Mouse (Mus musculus): ENCODE results near the gene Olfr910. TPM values are rescaled to one million over a fixed set of nuclear protein-coding genes. Genes with fewer than 3 reads are reported as not detected.

Gene Olfr910
- polyA plus RNA-seq (2016; fragmentation: Nextera tagmentation; extraction: Ambion mirVana) = not detected in 2 replicates

DNA sequence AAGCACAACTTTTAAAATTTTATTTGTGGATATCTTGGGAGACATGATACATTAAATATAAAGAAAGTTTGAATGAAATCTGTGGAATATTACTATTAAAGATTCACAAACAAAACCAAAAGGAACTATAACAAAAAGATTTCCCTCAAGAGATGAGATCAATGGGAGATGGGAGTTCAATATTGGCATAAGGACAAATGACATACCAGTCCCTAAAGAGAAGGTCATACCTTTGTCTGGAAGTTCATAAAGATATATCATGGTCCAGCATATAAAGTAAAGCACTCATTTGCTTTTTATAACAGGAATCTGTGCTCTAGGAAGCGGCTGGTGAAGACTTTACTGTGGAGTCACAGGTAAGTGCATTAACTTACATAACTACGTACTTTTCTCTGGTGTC lies at the start of gene Olfr910:
Olfr910 (plus strand) TSS at position 301 of the 400 bp plus-strand sequence.
- Histone ChIP-seq H3K4me2 (no peak within 1 kb of the TSS), H3K9ac (no peak within 1 kb of the TSS), H3K27me3 (replicated peaks) (no peaks in the 10 kb centered on the region), H3K4me3 (no peak within 1 kb of the TSS), H3K27ac (no peak within 1 kb of the TSS), H3K36me3 (no peaks in the 10 kb centered on the region), H3K4me1 (no peaks in the 10 kb centered on the region), H3K9me3 (replicated peaks) (no peaks in the 10 kb centered on the region; the same call in 1 of the 2 replicates)
- ATAC-seq = no peak
- WGBS (ENCODE audit: insufficient replicate concordance) = 72% methylated on average over 2 of the region's 2 CpGs

DNA sequence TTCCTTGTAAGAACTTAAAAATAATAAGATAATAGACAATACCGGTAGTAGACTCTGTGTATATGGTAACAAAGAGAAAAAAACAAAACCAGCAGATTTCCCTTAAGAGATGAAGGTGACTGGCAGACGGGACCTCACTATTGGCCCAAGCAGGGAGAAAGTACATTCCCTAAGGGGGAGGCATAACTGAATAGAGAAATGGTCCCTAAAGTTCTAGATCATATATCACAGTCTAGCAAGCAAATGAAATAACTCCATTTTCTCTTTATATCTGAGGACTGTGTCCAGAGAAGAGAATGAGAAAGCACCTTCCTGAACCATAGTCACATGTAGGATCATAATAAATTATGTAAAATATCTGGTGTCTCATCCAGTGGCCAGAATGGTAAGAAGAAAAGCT lies 42.1 kb upstream of the Olfr910 start, which contains the start of gene Olfr907:
Olfr907 (plus strand) TSS at position 301 of the 400 bp plus-strand sequence.
- 60% methylated on average over 2 of the region's 2 CpGs for WGBS (ENCODE audit: insufficient replicate concordance)
- no peaks in the 10 kb centered on the region for H3K4me1 ChIP-seq
- no peak within 1 kb of the TSS for H3K27ac ChIP-seq

DNA sequence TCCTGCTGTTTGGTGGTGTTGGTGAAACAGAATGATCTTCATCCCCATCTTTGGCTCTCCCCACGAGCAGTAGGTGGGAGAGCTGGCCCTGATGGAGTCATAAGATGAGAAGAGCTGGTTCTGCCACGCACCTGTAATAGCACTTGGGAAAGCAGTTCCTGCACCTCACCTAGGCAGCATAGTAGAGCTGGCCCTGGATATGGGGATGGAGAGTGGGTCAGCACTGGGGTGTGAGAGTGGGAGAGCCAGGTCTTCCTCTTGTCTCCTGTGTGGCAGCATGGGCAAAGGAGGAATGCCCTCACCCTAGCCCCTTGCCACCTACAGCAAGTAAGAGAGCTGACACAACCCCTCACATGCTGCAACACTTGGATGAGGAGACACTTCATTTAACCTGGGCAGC lies 25.3 kb upstream of the Olfr910 start:
- 59% methylated on average over 2 of the region's 2 CpGs for WGBS (ENCODE audit: insufficient replicate concordance)
- no peak overlapping the region for H3K27ac ChIP-seq
- no peak overlapping the region for H3K4me3 ChIP-seq
- no peaks in the 10 kb centered on the region for H3K27me3 ChIP-seq (replicated peaks)
- no peaks in the 10 kb centered on the region for H3K4me1 ChIP-seq
- no peak overlapping the region for H3K4me2 ChIP-seq
- H3K9me3 ChIP-seq (replicated peaks) = no peaks in the 10 kb centered on the region
- no peaks in the 10 kb centered on the region for H3K36me3 ChIP-seq
- no peak for ATAC-seq
- no peak overlapping the region for H3K9ac ChIP-seq

More for the DNA sequence above, 42.1 kb upstream of the Olfr910 start, which contains the start of gene Olfr907:
- Histone ChIP-seq H3K4me2 (no peak within 1 kb of the TSS), H3K9me3 (replicated peaks) (no peaks in the 10 kb centered on the region), H3K27me3 (replicated peaks) (no peaks in the 10 kb centered on the region), H3K9ac (no peak within 1 kb of the TSS), H3K4me3 (no peak within 1 kb of the TSS), H3K36me3 (no peaks in the 10 kb centered on the region)
- no peak for ATAC-seq

- Histone ChIP-seq H3K9ac (no peak within 1 kb of the TSS), H3K27me3 (replicated peaks) (no peaks in the 10 kb centered on the region), H3K9me3 (replicated peaks) (no peaks in the 10 kb centered on the region), H3K4me1 (no peaks in the 10 kb centered on the region), H3K27ac (no peak within 1 kb of the TSS), H3K4me2 (no peak within 1 kb of the TSS), H3K4me3 (no peak within 1 kb of the TSS), H3K36me3 (no peaks in the 10 kb centered on the region)
- ATAC-seq = no peak
- WGBS (ENCODE audit: insufficient replicate concordance) = 41% methylated on average over 1 of the region's 1 CpGs
Measured at GRCm38 (mm10) chr9:38521280-38521679, 16.4 kb upstream of the Olfr910 start, which contains the start of gene Olfr911-ps1. Olfr911-ps1 (plus strand) TSS chr9:38521580.

DNA sequence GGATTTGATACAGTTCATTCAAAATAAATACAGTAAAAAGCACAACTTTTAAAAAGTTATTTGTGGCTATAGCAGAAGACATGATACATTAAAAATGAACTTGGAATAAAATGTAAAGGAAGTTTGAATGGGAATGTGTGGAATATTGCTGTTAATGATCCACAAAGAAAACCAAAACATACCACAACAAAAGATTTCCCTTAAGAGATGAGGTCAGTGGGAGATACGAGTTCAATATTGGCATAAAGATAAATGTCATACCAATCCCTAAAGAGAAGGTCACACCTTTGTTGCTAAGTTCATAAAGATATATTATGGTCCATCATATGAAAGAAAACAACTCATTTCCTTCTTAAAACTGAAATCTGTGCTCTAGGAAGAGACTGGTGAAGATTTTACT lies 42.2 kb downstream of the Olfr910 start, which contains the start of gene Olfr912:
Olfr912 (plus strand) TSS at position 301 of the 400 bp plus-strand sequence.
- no peaks in the 10 kb centered on the region for H3K27me3 ChIP-seq (replicated peaks)
- H3K9me3 ChIP-seq (replicated peaks) = no peaks in the 10 kb centered on the region
- H3K9ac ChIP-seq = no peak within 1 kb of the TSS
- H3K4me1 ChIP-seq = no peaks in the 10 kb centered on the region
- H3K36me3 ChIP-seq = no peaks in the 10 kb centered on the region
- no peak within 1 kb of the TSS for H3K4me3 ChIP-seq
- no peak within 1 kb of the TSS for H3K27ac ChIP-seq
- ATAC-seq = no peak
- no peak within 1 kb of the TSS for H3K4me2 ChIP-seq
- WGBS (ENCODE audit: insufficient replicate concordance) = 47% methylated on average over 1 of the region's 1 CpGs

Other genes starting within 250 kb of the Olfr910 start
- not detected in 2 replicates for gene Olfr896-ps1, start 246.7 kb upstream of the Olfr910 start, polyA plus RNA-seq (2016; fragmentation: Nextera tagmentation; extraction: Ambion mirVana)
- gene Olfr25, start 208.8 kb upstream of the Olfr910 start, polyA plus RNA-seq (2016; fragmentation: Nextera tagmentation; extraction: Ambion mirVana) = not detected in 2 replicates
- not detected in 2 replicates for gene Olfr898, start 189.4 kb upstream of the Olfr910 start, polyA plus RNA-seq (2016; fragmentation: Nextera tagmentation; extraction: Ambion mirVana)
- not detected in 2 replicates for gene Olfr250, start 171.0 kb upstream of the Olfr910 start, polyA plus RNA-seq (2016; fragmentation: Nextera tagmentation; extraction: Ambion mirVana)
- gene Olfr251, start 160.8 kb upstream of the Olfr910 start, polyA plus RNA-seq (2016; fragmentation: Nextera tagmentation; extraction: Ambion mirVana) = not detected in 2 replicates
- gene Olfr147, start 136.2 kb upstream of the Olfr910 start, polyA plus RNA-seq (2016; fragmentation: Nextera tagmentation; extraction: Ambion mirVana) = not detected in 2 replicates
- not detected in 2 replicates for gene Olfr901, start 108.4 kb upstream of the Olfr910 start, polyA plus RNA-seq (2016; fragmentation: Nextera tagmentation; extraction: Ambion mirVana)
- not detected in 2 replicates for gene Olfr902, start 90.2 kb upstream of the Olfr910 start, polyA plus RNA-seq (2016; fragmentation: Nextera tagmentation; extraction: Ambion mirVana)
- gene Olfr904, start 74.7 kb upstream of the Olfr910 start, polyA plus RNA-seq (2016; fragmentation: Nextera tagmentation; extraction: Ambion mirVana) = not detected in 2 replicates
- gene Olfr905, start 66.7 kb upstream of the Olfr910 start, polyA plus RNA-seq (2016; fragmentation: Nextera tagmentation; extraction: Ambion mirVana) = not detected in 2 replicates
- gene Olfr906, start 50.8 kb upstream of the Olfr910 start, polyA plus RNA-seq (2016; fragmentation: Nextera tagmentation; extraction: Ambion mirVana) = not detected in 2 replicates
- gene Olfr907, start 42.0 kb upstream of the Olfr910 start, polyA plus RNA-seq (2016; fragmentation: Nextera tagmentation; extraction: Ambion mirVana) = not detected in 2 replicates
- not detected in 2 replicates for gene Olfr911-ps1, start 16.3 kb upstream of the Olfr910 start, polyA plus RNA-seq (2016; fragmentation: Nextera tagmentation; extraction: Ambion mirVana)
- not detected in 2 replicates for gene Olfr912, start 42.3 kb downstream of the Olfr910 start, polyA plus RNA-seq (2016; fragmentation: Nextera tagmentation; extraction: Ambion mirVana)
- gene Olfr913, start 54.9 kb downstream of the Olfr910 start, polyA plus RNA-seq (2016; fragmentation: Nextera tagmentation; extraction: Ambion mirVana) = not detected in 2 replicates
- not detected in 2 replicates for gene Olfr914, start 67.3 kb downstream of the Olfr910 start, polyA plus RNA-seq (2016; fragmentation: Nextera tagmentation; extraction: Ambion mirVana)
- not detected in 2 replicates for gene Olfr916, start 122.0 kb downstream of the Olfr910 start, polyA plus RNA-seq (2016; fragmentation: Nextera tagmentation; extraction: Ambion mirVana)
- not detected in 2 replicates for gene Olfr917, start 128.0 kb downstream of the Olfr910 start, polyA plus RNA-seq (2016; fragmentation: Nextera tagmentation; extraction: Ambion mirVana)
- gene Olfr918, start 136.8 kb downstream of the Olfr910 start, polyA plus RNA-seq (2016; fragmentation: Nextera tagmentation; extraction: Ambion mirVana) = not detected in 2 replicates
- gene Olfr919, start 165.8 kb downstream of the Olfr910 start, polyA plus RNA-seq (2016; fragmentation: Nextera tagmentation; extraction: Ambion mirVana) = not detected in 2 replicates
- gene Vwa5a, start 180.4 kb downstream of the Olfr910 start, polyA plus RNA-seq (2016; fragmentation: Nextera tagmentation; extraction: Ambion mirVana) = 9.0 and 9.2 TPM in 2 replicates
- not detected in 2 replicates for gene Olfr920, start 214.4 kb downstream of the Olfr910 start, polyA plus RNA-seq (2016; fragmentation: Nextera tagmentation; extraction: Ambion mirVana)
- gene Olfr921, start 235.2 kb downstream of the Olfr910 start, polyA plus RNA-seq (2016; fragmentation: Nextera tagmentation; extraction: Ambion mirVana) = not detected in 2 replicates

All from liver, embryonic 12.5 days (tissue).